ENCODE assay signal across 27 mouse cellular contexts in genomic region chr15:95024401-95024800, GRCm38 (mm10).
"Had no signal": no experiment of that assay in that cellular context is flagged by ENCODE, and none has a peak within 500 bp of the region (broad histone marks: within the 10 kb centered on the region; RNA-seq: fewer than 3 reads in every experiment).

No protein-coding gene starts in this region.

- H3K4me2 ChIP-seq: heart, embryonic 12.5 days; hindbrain, embryonic 12.5 days; hindbrain, embryonic 14.5 days; intestine, embryonic 15.5 days; kidney, embryonic 15.5 days; limb, embryonic 13.5 days; limb, embryonic 15.5 days; liver, embryonic 12.5 days had no signal

- H3K4me1 ChIP-seq: heart, embryonic 10.5 days; heart, embryonic 12.5 days; hindbrain, embryonic 10.5 days; intestine, embryonic 15.5 days; kidney, embryonic 15.5 days; limb, embryonic 13.5 days; limb, embryonic 15.5 days; liver, embryonic 12.5 days had no signal

- H3K4me3 ChIP-seq: heart, embryonic 10.5 days; heart, embryonic 12.5 days; hindbrain, embryonic 10.5 days; hindbrain, embryonic 12.5 days; intestine, embryonic 15.5 days; kidney, embryonic 15.5 days; limb, embryonic 13.5 days; limb, embryonic 15.5 days; liver, embryonic 12.5 days had no signal

- DNase-seq: gastrocnemius, postnatal 14 days; gastrocnemius, postnatal 36 days; heart, adult 18-20 months; heart, postnatal 10 days; heart, postnatal 4 days; kidney, adult 11 months; kidney, adult 2 months; kidney, adult 9 months; kidney, postnatal 14 days; kidney, postnatal 36 days; layer of hippocampus, adult 9-11 months; layer of hippocampus, postnatal 36 days; left cerebral cortex, postnatal 4 days had no signal

- H3K27ac ChIP-seq: heart, embryonic 10.5 days; hindbrain, embryonic 10.5 days; hindbrain, embryonic 12.5 days; hindbrain, embryonic 14.5 days; intestine, embryonic 15.5 days; kidney, embryonic 15.5 days; kidney, postnatal 0 days; limb, embryonic 13.5 days; limb, embryonic 15.5 days; liver, embryonic 12.5 days; liver, embryonic 14.5 days had no signal

- H3K36me3 ChIP-seq: heart, embryonic 10.5 days; heart, embryonic 12.5 days; hindbrain, embryonic 10.5 days; hindbrain, embryonic 12.5 days; intestine, embryonic 15.5 days; kidney, embryonic 15.5 days; limb, embryonic 13.5 days; limb, embryonic 15.5 days; liver, embryonic 12.5 days had no signal

- H3K9ac ChIP-seq: heart, embryonic 12.5 days; hindbrain, embryonic 12.5 days; hindbrain, embryonic 14.5 days; intestine, embryonic 15.5 days; kidney, embryonic 15.5 days; limb, embryonic 13.5 days; limb, embryonic 15.5 days; liver, embryonic 12.5 days; liver, embryonic 14.5 days had no signal

- H3K27me3 ChIP-seq: heart, embryonic 12.5 days; hindbrain, embryonic 12.5 days; intestine, embryonic 15.5 days; kidney, embryonic 15.5 days; limb, embryonic 13.5 days; limb, embryonic 15.5 days; liver, embryonic 12.5 days had no signal

- H3K9me3 ChIP-seq: heart, embryonic 10.5 days; heart, embryonic 12.5 days; hindbrain, embryonic 10.5 days; hindbrain, embryonic 12.5 days; intestine, embryonic 15.5 days; kidney, embryonic 15.5 days; limb, embryonic 13.5 days; limb, embryonic 15.5 days; liver, embryonic 12.5 days had no signal

- ATAC-seq: hindbrain, embryonic 16.5 days; inflammation-experienced regulatory T-cells, adult 6 months; intestine, embryonic 15.5 days; liver, embryonic 12.5 days had no signal
